Mouse (Mus musculus): Measurements from ENCODE around the gene Zbtb3.

Gene Zbtb3

GRCm38 (mm10) chr19:8802130-8802821, at the start of gene Zbtb3:
Gene Zbtb3, plus strand, starts transcription at chr19:8802555.
- DNase-seq (ENCODE audit: low spot score in 2 of 2): peak; percentile 81 to 94

DNA sequence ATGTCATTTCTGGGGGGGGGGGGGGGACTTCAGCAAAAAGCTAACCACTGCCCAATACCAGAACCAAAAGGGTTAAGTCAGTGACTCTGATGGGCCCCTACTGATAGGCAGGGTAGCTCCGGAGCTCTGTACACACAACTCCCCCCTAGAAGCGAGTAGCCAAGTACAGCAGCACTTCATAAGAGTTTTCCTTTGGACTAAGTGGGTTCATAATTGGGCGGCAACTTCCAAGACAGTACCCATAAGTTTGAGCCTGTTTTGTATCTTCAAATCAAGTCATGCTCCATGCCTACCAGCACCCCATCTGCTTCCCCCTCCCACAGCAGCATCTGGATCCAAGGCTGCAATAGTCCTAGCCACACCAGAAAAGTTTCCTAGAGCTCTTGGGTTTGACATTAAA, 46.7 kb upstream of the Zbtb3 start:
- no peak for DNase-seq (ENCODE audit: low spot score in 2 of 2)

- peak; percentile 93 to 97 for DNase-seq (ENCODE audit: low spot score in 2 of 2)
Observed at GRCm38 (mm10) chr19:8756635-8757387, 45.5 kb upstream of the Zbtb3 start, which contains the start of gene Nxf1. Gene Nxf1, plus strand, starts transcription at chr19:8757073.

DNA sequence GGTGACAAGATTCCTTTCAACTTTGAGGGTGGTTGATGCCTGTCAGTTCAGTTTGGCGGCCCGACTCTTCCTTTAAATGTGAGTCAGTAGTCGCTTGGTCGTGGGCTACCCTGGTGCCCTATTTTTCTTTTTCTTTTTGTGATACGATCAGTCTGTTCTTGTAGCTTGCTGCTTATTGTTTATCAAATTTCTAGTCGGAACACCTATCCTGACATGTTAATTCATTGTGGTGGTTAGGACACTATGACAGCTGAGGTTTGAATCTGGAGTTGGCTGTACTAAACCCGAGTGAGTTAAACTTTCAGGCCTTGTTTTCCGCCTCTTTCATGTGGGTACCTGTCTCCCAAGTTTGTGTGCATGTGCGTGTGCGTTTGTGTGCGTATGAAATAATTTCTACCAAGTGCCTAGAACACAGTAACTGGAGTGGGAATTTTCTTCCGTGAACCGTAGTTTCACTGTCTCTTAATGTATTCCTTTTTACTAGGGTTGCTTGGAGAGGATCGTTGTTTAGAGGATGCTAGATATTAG, 44.8 kb upstream of the Zbtb3 start:
- no peak for DNase-seq (ENCODE audit: low spot score in 2 of 2)

GRCm38 (mm10) chr19:8758899-8759298, 43.5 kb upstream of the Zbtb3 start:
- no peak for DNase-seq (ENCODE audit: low spot score in 2 of 2)

GRCm38 (mm10) chr19:8760757-8761156, 41.6 kb upstream of the Zbtb3 start:
- peak in 1 of 2 experiments; percentile 50 for DNase-seq (ENCODE audit: low spot score in 2 of 2)

DNA sequence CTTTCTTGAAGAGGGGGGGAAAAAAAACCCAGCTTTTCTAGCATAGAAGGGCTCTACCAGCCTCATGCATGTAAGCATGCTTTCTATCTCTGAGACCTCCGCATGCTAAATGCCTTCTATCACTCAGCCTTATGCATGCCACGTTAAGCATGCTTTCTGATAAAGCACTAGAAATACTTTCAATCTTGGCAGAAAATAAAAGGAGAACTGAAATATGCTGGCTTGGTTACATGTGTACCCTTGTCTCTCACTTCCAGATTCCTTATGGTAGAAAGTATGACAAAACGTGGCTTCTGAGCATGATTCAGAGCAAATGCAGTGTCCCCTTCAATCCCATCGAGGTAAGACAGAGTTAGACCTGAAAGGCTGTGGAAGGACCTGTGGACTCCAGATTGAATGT, 39.1 kb upstream of the Zbtb3 start:
- DNase-seq (ENCODE audit: low spot score in 2 of 2): no peak

DNA sequence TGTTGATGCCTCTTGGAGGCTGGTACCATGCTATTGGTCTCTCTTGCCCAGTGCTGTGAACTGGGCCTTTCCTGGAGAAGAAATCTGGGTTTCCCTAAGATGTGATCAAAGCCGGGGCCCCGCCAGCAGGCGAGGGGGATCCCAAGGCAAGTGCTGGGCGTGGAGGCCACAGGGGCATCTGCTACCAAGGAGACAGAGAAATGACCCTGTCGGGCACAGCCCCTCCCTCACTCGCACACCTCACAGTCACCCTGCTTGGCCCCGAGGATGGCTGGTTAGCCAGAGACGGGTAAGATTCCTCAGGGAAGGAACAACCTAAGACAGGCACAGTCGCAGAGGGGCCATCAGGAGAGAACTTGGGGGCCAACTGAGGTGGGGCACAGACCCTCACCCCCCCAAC, 36.8 kb upstream of the Zbtb3 start:
- no peak for DNase-seq (ENCODE audit: low spot score in 2 of 2)

DNA sequence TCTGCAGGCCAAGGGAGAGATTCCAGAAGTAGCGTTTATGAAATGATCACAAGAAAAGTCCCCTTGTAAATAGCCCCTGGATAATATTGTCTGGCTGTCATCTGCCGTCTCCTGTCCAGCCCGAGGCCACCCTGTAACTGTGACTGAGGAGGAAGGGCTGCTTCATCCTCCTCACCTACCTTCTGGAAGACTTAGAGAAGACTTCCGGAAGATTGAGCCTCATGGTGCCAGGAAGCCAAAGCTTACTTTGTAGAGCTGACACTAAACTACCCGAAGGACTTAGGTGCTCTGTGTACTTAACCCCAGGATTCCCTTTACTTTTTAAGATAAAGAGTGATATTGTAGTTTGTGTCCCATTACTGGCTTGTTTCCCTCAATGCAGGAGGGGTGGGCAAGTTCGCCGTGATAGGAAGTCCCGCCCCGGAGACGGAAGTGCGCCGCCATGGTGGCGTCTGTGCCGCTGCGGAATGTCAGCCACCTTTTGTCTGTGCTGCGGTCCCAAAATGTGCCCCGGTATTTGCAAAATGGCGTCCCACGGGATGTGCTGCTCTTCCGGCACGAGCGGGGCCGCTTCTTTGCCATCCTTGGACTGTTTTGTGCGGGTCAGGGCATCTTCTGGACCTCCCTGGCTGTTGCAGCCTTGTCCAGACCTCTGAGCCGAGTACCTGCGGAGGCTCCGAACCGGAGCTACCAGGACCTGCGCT, 31.6 kb upstream of the Zbtb3 start, which contains the start of gene Tmem223:
TSS of gene Tmem223 (plus strand) at position 430 of the 704 bp plus-strand sequence.
- DNase-seq (ENCODE audit: low spot score in 2 of 2): peak; percentile 64 to 87

- DNase-seq (ENCODE audit: low spot score in 2 of 2): peak in 1 of 2 experiments; percentile 26
Observed at GRCm38 (mm10) chr19:8772996-8773395, 29.4 kb upstream of the Zbtb3 start.

GRCm38 (mm10) chr19:8773409-8773808, 28.9 kb upstream of the Zbtb3 start:
- peak in 1 of 2 experiments; percentile 16 for DNase-seq (ENCODE audit: low spot score in 2 of 2)

GRCm38 (mm10) chr19:8774086-8774835, 28.1 kb upstream of the Zbtb3 start, which contains the start of gene Tmem179b:
Gene Tmem179b, minus strand, starts transcription at chr19:8774467.
- peak; percentile 99 for DNase-seq (ENCODE audit: low spot score in 2 of 2)

DNA sequence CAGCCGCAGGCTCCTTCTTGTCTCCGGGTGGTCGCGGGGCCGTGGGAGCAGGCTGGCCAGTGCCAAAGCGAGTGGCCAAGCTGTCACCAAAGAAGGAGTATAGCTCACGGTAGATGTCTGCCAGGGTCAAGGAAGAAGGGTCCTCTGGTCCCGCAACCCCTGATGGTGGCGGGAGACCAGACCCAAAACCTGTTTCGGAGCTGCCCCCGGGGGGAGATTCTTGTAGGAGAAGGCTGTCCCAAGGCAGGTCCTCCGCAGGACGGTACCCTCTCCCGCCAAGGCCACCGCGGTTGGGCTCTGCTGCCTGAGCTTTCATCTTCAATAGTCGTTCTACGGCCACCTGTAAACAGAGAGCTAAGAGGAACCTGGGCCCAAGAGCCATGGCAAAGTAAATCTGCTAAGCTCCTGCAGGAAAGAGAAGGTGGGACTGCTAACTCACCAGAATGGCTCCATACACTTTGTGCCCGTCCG, 27.4 kb upstream of the Zbtb3 start:
- DNase-seq (ENCODE audit: low spot score in 2 of 2): peak; percentile 51 to 60

DNA sequence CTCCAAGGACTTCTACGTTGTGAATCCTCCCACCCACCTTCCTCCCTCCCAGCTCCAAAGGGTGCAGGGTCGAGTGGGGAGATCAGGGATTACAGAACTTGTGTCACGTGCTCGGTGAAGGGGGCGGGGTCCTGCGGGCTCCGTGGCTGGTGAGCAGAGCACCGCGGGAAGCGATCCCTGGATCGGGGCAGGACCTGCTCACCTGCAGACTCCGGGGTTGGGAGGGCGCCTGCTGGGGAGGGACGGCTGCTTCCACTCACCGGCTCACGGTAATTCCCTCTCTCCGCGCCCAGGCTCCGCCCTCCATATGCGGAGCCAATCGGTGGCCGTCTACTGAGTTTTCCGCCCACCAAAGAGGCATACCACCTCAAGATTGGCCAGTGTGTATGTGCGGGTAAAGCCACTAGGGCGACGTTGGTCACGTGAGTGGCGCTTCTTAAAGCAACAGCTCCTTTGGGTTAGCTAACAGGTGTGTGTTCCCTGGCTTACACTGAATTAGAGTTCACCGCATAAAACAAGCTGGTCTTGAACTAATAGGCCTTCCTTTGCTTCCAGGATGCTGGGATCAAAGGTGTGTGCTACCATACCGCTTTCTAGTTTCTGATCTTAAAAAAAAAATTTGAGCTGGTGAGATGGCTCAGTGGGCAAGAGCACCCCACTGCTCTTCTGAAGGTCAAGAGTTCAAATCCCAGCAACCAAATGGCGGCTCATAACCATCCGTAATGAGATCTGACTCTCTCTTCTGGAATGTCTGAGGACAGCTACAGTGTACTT, 16.2 kb upstream of the Zbtb3 start, which contains the start of gene Taf6l:
TSS of gene Taf6l (minus strand) at position 410 of the 774 bp plus-strand sequence.
- DNase-seq (ENCODE audit: low spot score in 2 of 2): peak; percentile 80 to 93

GRCm38 (mm10) chr19:8788521-8788920, 13.8 kb upstream of the Zbtb3 start:
- DNase-seq (ENCODE audit: low spot score in 2 of 2): no peak

DNA sequence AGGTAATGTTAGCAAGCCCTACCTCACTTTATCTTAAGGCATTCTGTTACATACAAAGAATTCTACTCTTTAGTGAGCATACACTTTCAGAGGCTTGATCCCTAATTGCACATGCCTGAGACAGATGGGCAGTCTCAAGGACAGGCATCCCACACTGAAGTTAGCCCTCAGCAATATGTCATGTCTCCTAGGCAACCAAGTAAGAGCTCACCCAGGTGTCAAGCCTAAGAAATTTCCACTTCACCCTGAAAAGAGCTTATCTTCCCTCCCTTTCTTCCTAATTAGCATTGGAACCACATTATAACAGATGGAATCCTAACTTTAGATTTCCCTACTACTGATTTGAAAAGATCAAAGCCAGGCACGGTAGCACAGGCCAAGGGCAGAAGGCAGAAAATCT, 13.2 kb upstream of the Zbtb3 start:
- no peak for DNase-seq (ENCODE audit: low spot score in 2 of 2)

DNA sequence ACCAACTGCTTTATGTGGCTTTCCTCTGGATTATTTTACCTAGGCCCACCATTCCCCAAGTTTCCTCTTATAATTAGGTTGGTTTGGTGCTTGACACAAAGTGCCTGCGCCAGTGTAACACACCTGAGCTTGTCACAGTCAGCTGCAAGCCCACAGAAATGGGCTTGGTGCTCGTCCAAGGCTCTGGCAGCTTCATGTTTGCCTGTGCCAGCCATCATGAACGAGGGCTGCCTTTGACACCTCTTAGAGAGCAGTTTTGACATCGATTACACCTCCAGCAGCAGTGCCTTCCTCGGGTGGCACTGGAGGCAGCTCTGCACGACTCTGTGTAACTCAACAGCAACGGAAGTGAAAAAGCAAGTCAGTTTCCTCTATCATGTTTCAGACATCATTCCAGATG, 12.2 kb upstream of the Zbtb3 start:
- no peak for DNase-seq (ENCODE audit: low spot score in 2 of 2)

DNA sequence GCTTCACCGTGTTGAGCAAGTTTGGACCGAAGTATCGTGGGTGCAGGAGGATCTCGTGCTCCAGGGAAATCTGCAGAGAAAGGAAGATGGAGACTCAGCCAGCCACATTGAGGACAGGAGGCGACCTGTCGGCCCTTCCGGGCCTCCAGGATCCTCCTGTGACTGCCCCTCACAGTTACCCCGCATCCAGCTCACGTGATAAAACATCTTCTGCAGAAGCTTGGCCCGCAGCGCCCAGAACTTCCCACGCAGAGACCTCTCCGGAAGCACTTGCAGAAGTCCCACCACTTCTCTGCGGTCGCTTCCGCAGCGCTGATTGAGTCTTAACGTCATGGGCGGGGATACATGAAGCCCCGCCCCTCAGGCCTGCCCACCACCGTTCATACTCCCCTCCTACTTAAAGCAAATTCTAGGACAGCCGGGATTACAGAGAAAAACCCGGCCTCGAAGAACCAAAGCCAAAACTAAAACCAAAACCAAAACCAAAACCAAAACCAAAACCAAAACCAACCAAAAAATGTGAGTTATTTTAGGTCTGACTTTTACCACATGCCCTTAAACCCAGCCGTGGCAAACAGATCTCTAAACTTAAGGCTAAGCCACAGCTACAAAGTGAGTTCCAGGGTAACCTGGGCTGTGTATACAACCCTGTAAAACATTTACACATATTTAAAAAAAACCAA, 4.0 kb upstream of the Zbtb3 start, which contains the start of gene Polr2g:
TSS of gene Polr2g (minus strand) at position 314 of the 683 bp plus-strand sequence.
- DNase-seq (ENCODE audit: low spot score in 2 of 2): peak; percentile 76 to 89

DNA sequence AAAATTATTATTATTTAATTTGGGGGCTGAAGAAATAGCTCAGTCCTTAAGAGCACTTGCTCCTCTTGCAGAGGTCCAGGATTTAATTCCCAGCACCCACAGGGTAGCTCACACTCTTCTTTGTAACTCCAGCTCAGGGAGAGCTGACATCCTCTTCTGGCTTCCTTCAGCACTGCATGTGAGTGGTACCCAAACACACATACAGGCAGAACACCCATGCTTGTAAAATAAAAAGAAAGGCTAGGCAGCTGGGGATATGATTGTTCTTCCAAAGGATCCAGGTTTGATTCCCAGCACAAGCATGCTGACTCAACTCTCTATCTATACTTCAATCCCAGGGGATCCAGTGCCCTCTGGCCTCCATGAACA, 3.4 kb upstream of the Zbtb3 start:
- no peak for DNase-seq (ENCODE audit: low spot score in 2 of 2)

Measured in spleen, postnatal 10 days (tissue).